ENCODE assay signal across 9 mouse cellular contexts in genomic region chr5:8660738-8661151, GRCm38 (mm10). TPM values are rescaled to one million over a fixed set of nuclear protein-coding genes. Genes with fewer than 3 reads are reported as not detected.
A peak's percentile ranks its signal among the peaks of the same experiment; 100 is the strongest.
DNase-seq lines count a peak whose midpoint lies in the region; ATAC-seq lines count a peak whose summit lies in the region.
"Had no signal": no experiment of that assay in that cellular context is flagged by ENCODE, and none has a peak within 500 bp of the region (broad histone marks: within the 10 kb centered on the region; RNA-seq: fewer than 3 reads in every experiment).

No protein-coding gene starts in this region.

- H3K9ac ChIP-seq in heart, embryonic 15.5 days = 0 out of 2 replicates have a peak overlapping the region, but pooled peaks have one; percentile 16
- H3K9ac ChIP-seq in hindbrain, embryonic 16.5 days (ENCODE audit: low read depth, low read length) = no peak overlapping the region
- H3K9ac ChIP-seq in midbrain, embryonic 12.5 days (replicated peaks) = no peak overlapping the region

- H3K9me3 ChIP-seq in heart, embryonic 15.5 days (replicated peaks) = no peaks in the 10 kb centered on the region
- no peaks in the 10 kb centered on the region for H3K9me3 ChIP-seq in hindbrain, embryonic 16.5 days (ENCODE audit: control insufficient read depth, low read length)
- no peaks in the 10 kb centered on the region for H3K9me3 ChIP-seq in midbrain, embryonic 12.5 days

- H3K27ac ChIP-seq in heart, embryonic 15.5 days = no peak overlapping the region
- H3K27ac ChIP-seq in brown adipose tissue, adult 24 weeks (replicated peaks; ENCODE audit: low read depth, low read length) = no peak overlapping the region
- no peak overlapping the region for H3K27ac ChIP-seq in hindbrain, embryonic 16.5 days (ENCODE audit: low read depth, low read length)
- no peak overlapping the region for H3K27ac ChIP-seq in midbrain, embryonic 12.5 days (replicated peaks)

- ATAC-seq in heart, embryonic 15.5 days (replicated peaks; ENCODE audit: insufficient number of reproducible peaks, insufficient read depth, low FRiP score, low read depth) = no peak
- ATAC-seq in hindbrain, embryonic 16.5 days = no peak
- ATAC-seq in midbrain, embryonic 12.5 days (ENCODE audit: low FRiP score, low read depth) = peak; percentile 27
- no peak for ATAC-seq in granulocyte monocyte progenitor cell, adult 5-6 weeks (replicated peaks; ENCODE audit: poor library complexity, severe bottlenecking)
- ATAC-seq in megakaryocyte progenitor cell, adult 5-6 weeks (replicated peaks; ENCODE audit: poor library complexity) = no peak

- H3K4me2 ChIP-seq in heart, embryonic 15.5 days = peak overlapping the region; percentile 91
- peak overlapping the region; percentile 96 for H3K4me2 ChIP-seq in hindbrain, embryonic 16.5 days (ENCODE audit: low read length)
- peak overlapping the region; percentile 88 for H3K4me2 ChIP-seq in midbrain, embryonic 12.5 days (replicated peaks)

- H3K4me1 ChIP-seq in heart, embryonic 15.5 days (replicated peaks) = peaks cover 7% of the 10 kb centered on the region
- H3K4me1 ChIP-seq in brown adipose tissue, adult 24 weeks (ENCODE audit: control insufficient read depth, insufficient read depth, insufficient read length, low read length) = no peaks in the 10 kb centered on the region
- peaks cover 3% of the 10 kb centered on the region for H3K4me1 ChIP-seq in hindbrain, embryonic 16.5 days (ENCODE audit: control insufficient read depth, insufficient read depth, low read depth, low read length)
- H3K4me1 ChIP-seq in midbrain, embryonic 12.5 days = peaks cover 11% of the 10 kb centered on the region

- DNase-seq in heart, postnatal 4 days = no peak
- DNase-seq in adrenal gland, adult 2 months = no peak
- DNase-seq: cerebellum, adult 9-10 months had no signal

- WGBS in heart, embryonic 15.5 days = 74% methylated on average over 10 of the region's 10 CpGs
- WGBS in hindbrain, embryonic 16.5 days = 63% methylated on average over 10 of the region's 10 CpGs
- 80% methylated on average over 10 of the region's 10 CpGs for WGBS in midbrain, embryonic 12.5 days

- H3K27me3 ChIP-seq in heart, embryonic 15.5 days = no peaks in the 10 kb centered on the region
- H3K27me3 ChIP-seq in hindbrain, embryonic 16.5 days (replicated peaks; ENCODE audit: control insufficient read depth, insufficient read depth, low read length) = no peaks in the 10 kb centered on the region
- 0 out of 2 replicates have a peak, but pooled peaks cover 4% of the 10 kb centered on the region for H3K27me3 ChIP-seq in midbrain, embryonic 12.5 days

- peak overlapping the region; percentile 54 for H3K4me3 ChIP-seq in heart, embryonic 15.5 days
- peak overlapping the region; percentile 60 for H3K4me3 ChIP-seq in brown adipose tissue, adult 24 weeks (ENCODE audit: insufficient read depth, low read depth, low read length)
- H3K4me3 ChIP-seq in hindbrain, embryonic 16.5 days (ENCODE audit: low read length) = peak overlapping the region; percentile 52
- H3K4me3 ChIP-seq in midbrain, embryonic 12.5 days = peak overlapping the region; percentile 49

- H3K36me3 ChIP-seq in heart, embryonic 15.5 days = no peaks in the 10 kb centered on the region
- H3K36me3 ChIP-seq in hindbrain, embryonic 16.5 days (ENCODE audit: control insufficient read depth, insufficient read depth, low read length) = no peaks in the 10 kb centered on the region
- H3K36me3 ChIP-seq in midbrain, embryonic 12.5 days = no peaks in the 10 kb centered on the region

RNA-seq across cellular contexts. Expression of gene Abcb1a, which starts 0.9 kb away (rescaled TPM):
- polyA plus RNA-seq in heart, embryonic 15.5 days (2015; fragmentation: Nextera tagmentation; extraction: Ambion mirVana) = 0.53 and 0.73 TPM in 2 replicates
- 1 to 10 TPM; 4.4 to 5.1 TPM for total RNA-seq in heart, postnatal 4 days (2021)
- polyA plus RNA-seq in brown adipose tissue, adult 24 weeks (2012; ENCODE audit: insufficient read depth, insufficient read length, missing spikeins) = 1.9 and 2.2 TPM in 2 replicates
- polyA plus RNA-seq in hindbrain, embryonic 16.5 days (2015; fragmentation: Nextera tagmentation; extraction: Ambion mirVana) = 2.2 TPM in 2 replicates
- 0.75 and 1.0 TPM in 2 replicates for polyA plus RNA-seq in midbrain, embryonic 12.5 days (2016; fragmentation: Nextera tagmentation; extraction: Ambion mirVana)
- not detected in 2 replicates for total RNA-seq in granulocyte monocyte progenitor cell, adult 5-6 weeks (2014; fragmentation: Nextera tagmentation)
- 0.04 and 0.10 TPM in 2 replicates for total RNA-seq in granulocyte monocyte progenitor cell, adult 5-6 weeks (2017)
- not detected in 2 replicates for total RNA-seq in megakaryocyte progenitor cell, adult 5-6 weeks (2015)
- total RNA-seq in megakaryocyte progenitor cell, adult 5-6 weeks (2017) = 0.17 and 0.34 TPM in 2 replicates
- total RNA-seq in adrenal gland, adult 2 months (2021) = 10 to 100 TPM; 31.4 to 67.3 TPM
- polyA plus RNA-seq in adrenal gland, adult 2 months (2012; rRNA removed) = 2.1 TPM in 2 replicates

RNA-seq across cellular contexts. Expression of gene Rundc3b, which starts 38.0 kb away (rescaled TPM):
- polyA plus RNA-seq in heart, embryonic 15.5 days (2015; fragmentation: Nextera tagmentation; extraction: Ambion mirVana) = 0.78 and 0.93 TPM in 2 replicates
- total RNA-seq in heart, postnatal 4 days (2021) = 1 to 10 TPM; 1.4 to 1.8 TPM
- 0.71 TPM in 1 of 2 replicates, not detected in the other for polyA plus RNA-seq in brown adipose tissue, adult 24 weeks (2012; ENCODE audit: insufficient read depth, insufficient read length, missing spikeins)
- 40.7 and 42.0 TPM in 2 replicates for polyA plus RNA-seq in hindbrain, embryonic 16.5 days (2015; fragmentation: Nextera tagmentation; extraction: Ambion mirVana)
- 21.7 and 24.3 TPM in 2 replicates for polyA plus RNA-seq in midbrain, embryonic 12.5 days (2016; fragmentation: Nextera tagmentation; extraction: Ambion mirVana)
- 0.19 and 0.26 TPM in 2 replicates for total RNA-seq in granulocyte monocyte progenitor cell, adult 5-6 weeks (2014; fragmentation: Nextera tagmentation)
- total RNA-seq in granulocyte monocyte progenitor cell, adult 5-6 weeks (2017) = 0.98 and 1.2 TPM in 2 replicates
- total RNA-seq in megakaryocyte progenitor cell, adult 5-6 weeks (2015) = 0.42 and 1.5 TPM in 2 replicates
- 0.17 and 0.81 TPM in 2 replicates for total RNA-seq in megakaryocyte progenitor cell, adult 5-6 weeks (2017)
- total RNA-seq in adrenal gland, adult 2 months (2021) = 1 to 10 TPM; 3.8 to 6.0 TPM
- polyA plus RNA-seq in adrenal gland, adult 2 months (2012; rRNA removed) = 1.8 and 1.9 TPM in 2 replicates
